Mouse (Mus musculus): ENCODE measurements at regions not wholly inside any gene's neighbourhood (a gene's known extent, or its start where the extent isn't known, plus 50 kb on each side); places are given as distances from the start of the nearest gene placed in this dataset.
A peak's percentile ranks its signal among the peaks of the same experiment; 100 is the strongest.

DNA sequence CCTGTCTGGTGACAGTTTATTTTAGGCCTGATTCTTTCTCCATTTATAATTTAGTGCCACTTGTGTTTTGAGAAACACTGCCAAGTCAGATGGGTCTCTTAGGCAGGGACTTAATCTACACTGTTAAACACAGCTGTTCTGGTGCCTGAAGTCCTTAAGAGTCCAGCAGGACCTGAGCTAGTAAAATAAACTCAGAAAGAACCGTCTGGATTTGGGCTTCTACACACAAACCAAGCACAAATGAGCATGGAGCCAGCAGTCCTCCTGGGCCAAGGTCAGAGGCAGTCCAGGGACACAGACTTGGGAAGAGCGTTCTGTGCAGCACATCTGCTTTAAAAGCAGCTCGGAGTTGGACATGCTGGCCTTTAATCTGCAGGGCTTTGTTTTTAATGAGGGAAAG, 87.6 kb upstream of the Ccdc122 start:
- H3K27ac ChIP-seq (ENCODE audit: low read depth) = peak overlapping the region; percentile 85
- H3K4me1 ChIP-seq (ENCODE audit: control insufficient read depth, insufficient read depth) = peaks cover 53% of the 10 kb centered on the region
- WGBS = 32% methylated on average over 3 of the region's 3 CpGs
- H3K9ac ChIP-seq (replicated peaks; ENCODE audit: low read depth, low read length) = 0 out of 2 replicates have a peak overlapping the region, but pooled peaks have one; percentile 5
- no peak for ATAC-seq (ENCODE audit: insufficient read depth, low read depth)
- H3K9me3 ChIP-seq (replicated peaks; ENCODE audit: control insufficient read depth, low read length) = no peaks in the 10 kb centered on the region
- TF ChIP-seq CTCF (IDR thresholded peaks at IDR 0.05; ENCODE audit: low read depth) (no peak), EP300 (IDR thresholded peaks at IDR 0.05; ENCODE audit: low read depth) (no peak)
- no peaks in the 10 kb centered on the region for H3K27me3 ChIP-seq (ENCODE audit: control insufficient read depth, insufficient read depth, low read length)
- no peaks in the 10 kb centered on the region for H3K36me3 ChIP-seq (replicated peaks; ENCODE audit: control insufficient read depth, insufficient read depth, low read length)
- no peak overlapping the region for H3K4me3 ChIP-seq (ENCODE audit: low read depth, low read length)
- peak; percentile 37 for DNase-seq (ENCODE audit: low spot score)
- no peak overlapping the region for H3K4me2 ChIP-seq (ENCODE audit: low read depth, low read length)

DNA sequence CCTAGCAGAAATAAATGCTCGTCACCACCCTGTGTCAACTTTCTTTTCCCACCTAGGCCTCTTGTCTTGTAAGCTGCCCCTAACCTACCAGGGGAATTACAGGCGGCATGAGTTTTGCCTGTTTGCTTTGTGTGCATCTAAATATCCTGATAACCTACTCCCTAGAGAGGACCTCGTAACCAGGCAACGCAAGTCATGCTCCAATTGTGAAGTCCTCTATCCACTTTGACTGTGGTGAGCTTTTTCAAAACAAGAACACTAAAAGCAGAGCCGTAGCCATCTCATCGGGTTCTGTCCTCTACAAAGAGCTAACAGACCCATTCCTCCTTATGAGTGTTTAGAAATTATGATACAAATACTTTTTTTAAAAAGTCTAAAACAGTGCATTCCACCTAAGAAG, 88.1 kb upstream of the Ccdc122 start:
- TF ChIP-seq EP300 (IDR thresholded peaks at IDR 0.05; ENCODE audit: low read depth) (no peak), CTCF (IDR thresholded peaks at IDR 0.05; ENCODE audit: low read depth) (no peak)

DNA sequence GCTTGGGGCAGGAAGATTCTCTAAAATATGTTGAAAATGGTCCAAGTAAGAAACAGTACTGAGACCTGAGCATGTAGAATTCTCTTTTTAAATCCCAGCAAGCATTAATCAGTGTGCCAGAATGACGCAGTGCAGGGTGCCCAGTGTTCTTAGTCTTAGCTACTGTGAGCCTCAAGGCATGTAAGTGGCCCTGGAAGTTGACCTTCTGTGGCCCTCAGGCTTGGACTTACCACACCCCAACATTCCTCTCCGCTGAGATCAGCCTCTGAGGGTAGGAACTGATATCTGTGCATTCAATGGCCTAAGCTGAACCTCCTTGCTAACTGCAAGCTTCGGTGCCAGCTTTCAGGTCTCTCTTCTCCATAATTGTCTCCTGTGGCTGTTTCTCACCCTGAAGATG, 89.4 kb upstream of the Ccdc122 start:
- peak overlapping the region; percentile 61 for H3K27ac ChIP-seq (ENCODE audit: low read depth)
- no peak overlapping the region for H3K4me3 ChIP-seq (ENCODE audit: low read depth, low read length)
- TF ChIP-seq EP300 (IDR thresholded peaks at IDR 0.05; ENCODE audit: low read depth) = no peak
- no peak for TF ChIP-seq CTCF (IDR thresholded peaks at IDR 0.05; ENCODE audit: low read depth)
- H3K27me3 ChIP-seq (ENCODE audit: control insufficient read depth, insufficient read depth, low read length) = no peaks in the 10 kb centered on the region
- peak; percentile 69 for DNase-seq (ENCODE audit: low spot score)
- H3K4me2 ChIP-seq (ENCODE audit: low read depth, low read length) = no peak overlapping the region
- H3K36me3 ChIP-seq (replicated peaks; ENCODE audit: control insufficient read depth, insufficient read depth, low read length) = no peaks in the 10 kb centered on the region
- 16% methylated on average over 3 of the region's 3 CpGs for WGBS
- no peaks in the 10 kb centered on the region for H3K9me3 ChIP-seq (replicated peaks; ENCODE audit: control insufficient read depth, low read length)
- peaks cover 52% of the 10 kb centered on the region for H3K4me1 ChIP-seq (ENCODE audit: control insufficient read depth, insufficient read depth)
- ATAC-seq (ENCODE audit: insufficient read depth, low read depth) = peak; percentile 67
- H3K9ac ChIP-seq (replicated peaks; ENCODE audit: low read depth, low read length) = no peak overlapping the region

More for the DNA sequence above, 88.1 kb upstream of the Ccdc122 start:
- H3K36me3 ChIP-seq (replicated peaks; ENCODE audit: control insufficient read depth, insufficient read depth, low read length) = no peaks in the 10 kb centered on the region
- no peak overlapping the region for H3K4me3 ChIP-seq (ENCODE audit: low read depth, low read length)
- H3K4me2 ChIP-seq (ENCODE audit: low read depth, low read length) = no peak overlapping the region
- H3K9ac ChIP-seq (replicated peaks; ENCODE audit: low read depth, low read length) = no peak overlapping the region
- H3K27me3 ChIP-seq (ENCODE audit: control insufficient read depth, insufficient read depth, low read length) = no peaks in the 10 kb centered on the region
- WGBS = 66% methylated on average over 6 of the region's 6 CpGs
- H3K27ac ChIP-seq (ENCODE audit: low read depth) = peak overlapping the region; percentile 85
- ATAC-seq (ENCODE audit: insufficient read depth, low read depth) = no peak
- H3K9me3 ChIP-seq (replicated peaks; ENCODE audit: control insufficient read depth, low read length) = no peaks in the 10 kb centered on the region
- peaks cover 53% of the 10 kb centered on the region for H3K4me1 ChIP-seq (ENCODE audit: control insufficient read depth, insufficient read depth)
- no peak for DNase-seq (ENCODE audit: low spot score)

- DNase-seq (ENCODE audit: low spot score) (no peak), ATAC-seq (ENCODE audit: insufficient read depth, low read depth) (no peak)
- no peak overlapping the region for H3K4me2 ChIP-seq (ENCODE audit: low read depth, low read length)
- TF ChIP-seq EP300 (IDR thresholded peaks at IDR 0.05; ENCODE audit: low read depth) (no peak), CTCF (IDR thresholded peaks at IDR 0.05; ENCODE audit: low read depth) (no peak)
- peaks cover 40% of the 10 kb centered on the region for H3K4me1 ChIP-seq (ENCODE audit: control insufficient read depth, insufficient read depth)
- H3K4me3 ChIP-seq (ENCODE audit: low read depth, low read length) = no peak overlapping the region
- no peaks in the 10 kb centered on the region for H3K27me3 ChIP-seq (ENCODE audit: control insufficient read depth, insufficient read depth, low read length)
- no peaks in the 10 kb centered on the region for H3K36me3 ChIP-seq (replicated peaks; ENCODE audit: control insufficient read depth, insufficient read depth, low read length)
- no peak overlapping the region for H3K27ac ChIP-seq (ENCODE audit: low read depth)
- no peaks in the 10 kb centered on the region for H3K9me3 ChIP-seq (replicated peaks; ENCODE audit: control insufficient read depth, low read length)
- WGBS = 51% methylated on average over 6 of the region's 6 CpGs
- no peak overlapping the region for H3K9ac ChIP-seq (replicated peaks; ENCODE audit: low read depth, low read length)
Observed at GRCm38 (mm10) chr14:76945626-76946025, 90.9 kb upstream of the Ccdc122 start.

GRCm38 (mm10) chr14:76941474-76942212, 94.9 kb upstream of the Ccdc122 start:
- Histone ChIP-seq H3K4me3 (ENCODE audit: low read depth, low read length) (no peak overlapping the region), H3K9ac (replicated peaks; ENCODE audit: low read depth, low read length) (no peak overlapping the region), H3K9me3 (replicated peaks; ENCODE audit: control insufficient read depth, low read length) (no peaks in the 10 kb centered on the region), H3K4me1 (ENCODE audit: control insufficient read depth, insufficient read depth) (peaks cover 7% of the 10 kb centered on the region; the same call in 1 of the 2 replicates), H3K36me3 (replicated peaks; ENCODE audit: control insufficient read depth, insufficient read depth, low read length) (no peaks in the 10 kb centered on the region), H3K27me3 (ENCODE audit: control insufficient read depth, insufficient read depth, low read length) (no peaks in the 10 kb centered on the region), H3K4me2 (ENCODE audit: low read depth, low read length) (no peak overlapping the region), H3K27ac (ENCODE audit: low read depth) (no peak overlapping the region)
- no peak for TF ChIP-seq EP300 (IDR thresholded peaks at IDR 0.05; ENCODE audit: low read depth)
- no peak for TF ChIP-seq CTCF (IDR thresholded peaks at IDR 0.05; ENCODE audit: low read depth)
- ATAC-seq (ENCODE audit: insufficient read depth, low read depth) = no peak
- 85% methylated on average over 10 of the region's 10 CpGs for WGBS
- no peak for DNase-seq (ENCODE audit: low spot score)

GRCm38 (mm10) chr14:76940507-76940906, 96.1 kb upstream of the Ccdc122 start:
- H3K27ac ChIP-seq (ENCODE audit: low read depth) = no peak overlapping the region
- no peak overlapping the region for H3K9ac ChIP-seq (replicated peaks; ENCODE audit: low read depth, low read length)
- WGBS = 82% methylated on average over 4 of the region's 4 CpGs
- ATAC-seq (ENCODE audit: insufficient read depth, low read depth) (no peak), DNase-seq (ENCODE audit: low spot score) (no peak)
- TF ChIP-seq EP300 (IDR thresholded peaks at IDR 0.05; ENCODE audit: low read depth) = no peak
- no peak for TF ChIP-seq CTCF (IDR thresholded peaks at IDR 0.05; ENCODE audit: low read depth)
- no peaks in the 10 kb centered on the region for H3K9me3 ChIP-seq (replicated peaks; ENCODE audit: control insufficient read depth, low read length)
- H3K27me3 ChIP-seq (ENCODE audit: control insufficient read depth, insufficient read depth, low read length) = no peaks in the 10 kb centered on the region
- no peaks in the 10 kb centered on the region for H3K4me1 ChIP-seq (ENCODE audit: control insufficient read depth, insufficient read depth)
- H3K4me3 ChIP-seq (ENCODE audit: low read depth, low read length) = no peak overlapping the region
- no peaks in the 10 kb centered on the region for H3K36me3 ChIP-seq (replicated peaks; ENCODE audit: control insufficient read depth, insufficient read depth, low read length)
- no peak overlapping the region for H3K4me2 ChIP-seq (ENCODE audit: low read depth, low read length)
